Mouse (Mus musculus): Measurements from ENCODE around the gene Bet1l.
A peak's percentile ranks its signal among the peaks of the same experiment; 100 is the strongest.

The Bet1l gene

DNA sequence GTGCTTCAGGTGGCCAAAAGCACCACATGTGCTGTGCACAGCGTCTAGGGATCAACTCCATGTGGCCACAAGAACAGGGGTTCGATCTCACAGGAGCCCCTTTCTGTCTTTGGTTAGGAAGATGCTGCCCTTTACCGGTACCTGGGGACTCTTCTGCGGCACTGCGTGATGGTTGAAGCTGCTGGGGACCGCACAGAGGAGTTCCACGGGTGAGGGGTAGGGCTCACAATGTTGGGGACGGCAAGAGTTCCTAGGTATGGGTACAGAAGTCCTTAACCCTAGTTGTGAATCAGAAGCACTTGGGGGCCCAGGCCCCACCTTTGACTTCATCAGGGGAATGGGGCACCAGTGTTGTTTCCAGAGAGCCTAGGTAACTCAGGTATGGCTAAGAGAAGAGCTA lies 1.4 kb upstream of the Bet1l start:
- no peak for DNase-seq (ENCODE audit: low read depth, low spot score)

DNA sequence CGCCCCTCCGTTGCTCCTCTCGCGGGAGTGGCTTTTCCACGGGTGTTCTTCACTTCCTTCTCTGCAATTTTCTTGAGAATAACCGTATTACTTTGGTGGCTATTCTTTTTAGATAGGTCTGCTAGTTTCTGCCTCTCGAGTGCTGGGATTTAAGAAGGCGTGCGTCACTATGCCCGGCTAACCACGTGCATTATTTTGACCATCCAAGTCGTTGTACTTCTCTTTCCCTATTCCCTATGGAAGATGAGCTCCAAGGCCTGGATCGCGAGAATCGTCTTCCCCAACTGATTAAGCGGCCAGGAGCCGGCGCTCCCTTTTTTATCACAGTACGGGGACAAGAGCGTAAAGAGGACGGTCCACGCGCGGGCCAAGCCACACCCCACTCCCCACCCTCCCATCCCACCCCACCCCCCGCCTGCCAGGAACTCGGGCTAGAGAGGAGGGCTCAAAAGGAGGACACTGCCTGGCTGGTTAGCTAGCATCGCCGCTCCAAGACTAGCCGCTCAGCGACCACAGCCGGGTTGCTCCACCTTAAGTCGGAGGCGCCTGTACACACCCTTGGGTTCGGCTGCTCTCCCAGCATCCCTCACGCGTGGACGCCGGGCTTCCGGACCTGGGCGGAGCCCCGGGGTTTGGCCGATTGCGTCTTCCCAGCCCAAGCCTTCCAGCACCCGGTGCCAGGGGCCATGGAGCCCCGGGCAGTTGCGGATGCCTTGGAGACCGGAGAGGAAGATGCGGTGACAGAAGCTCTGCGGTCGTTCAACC lies 410 bp downstream of the Bet1l start, which contains the start of gene Ric8a:
Gene Ric8a (plus strand): TSS at position 173 of the 765 bp plus-strand sequence.
- DNase-seq (ENCODE audit: low read depth, low spot score), result peak; percentile 79

DNA sequence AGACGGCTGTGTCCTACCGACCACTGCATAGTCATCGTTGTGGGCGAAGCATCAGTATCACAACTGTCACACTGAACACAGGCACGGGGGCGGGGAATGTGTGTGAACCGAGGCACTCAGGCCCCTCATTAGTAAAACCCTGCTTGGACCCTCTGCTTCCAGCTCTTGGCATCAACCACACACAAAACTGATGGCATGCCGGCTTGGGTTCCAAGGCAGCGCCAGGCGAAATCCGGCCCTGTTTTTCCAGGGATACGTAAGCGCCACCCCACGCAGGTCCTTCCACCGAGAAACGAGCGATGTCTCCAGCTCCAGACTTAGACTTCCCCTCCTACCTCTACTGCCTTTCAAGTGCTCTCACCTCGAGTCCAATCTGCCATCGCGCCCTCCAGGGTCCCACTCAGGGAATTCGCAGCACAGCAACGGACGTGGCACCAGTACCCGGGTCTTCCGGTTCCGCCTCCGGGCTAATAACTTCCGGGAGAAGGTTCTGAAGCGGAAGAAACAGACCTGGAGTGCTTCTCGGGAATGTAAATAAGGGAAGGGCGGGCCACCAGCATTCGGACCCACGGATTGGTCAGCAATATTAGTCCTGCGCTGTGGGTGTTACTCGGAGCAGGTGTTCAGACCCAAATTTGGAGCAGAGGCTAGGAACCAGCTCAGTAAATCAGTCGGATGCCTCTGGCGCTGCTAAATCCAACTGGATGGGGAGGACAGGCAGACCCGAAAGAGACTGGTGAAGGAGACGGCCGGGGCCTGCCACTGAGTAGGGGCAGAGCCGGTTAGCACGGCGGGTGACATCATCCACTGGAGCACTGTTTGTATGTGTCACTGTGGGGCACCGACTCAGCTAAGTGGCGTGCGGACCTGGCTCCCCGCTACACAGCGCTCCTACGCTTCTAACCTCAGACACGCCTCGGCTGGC lies 1.3 kb downstream of the Bet1l start, which contains the start of gene Gm45785:
Gene Gm45785 (minus strand): TSS at position 472 of the 925 bp plus-strand sequence.
- peak; percentile 92 for DNase-seq (ENCODE audit: low read depth, low spot score)

DNA sequence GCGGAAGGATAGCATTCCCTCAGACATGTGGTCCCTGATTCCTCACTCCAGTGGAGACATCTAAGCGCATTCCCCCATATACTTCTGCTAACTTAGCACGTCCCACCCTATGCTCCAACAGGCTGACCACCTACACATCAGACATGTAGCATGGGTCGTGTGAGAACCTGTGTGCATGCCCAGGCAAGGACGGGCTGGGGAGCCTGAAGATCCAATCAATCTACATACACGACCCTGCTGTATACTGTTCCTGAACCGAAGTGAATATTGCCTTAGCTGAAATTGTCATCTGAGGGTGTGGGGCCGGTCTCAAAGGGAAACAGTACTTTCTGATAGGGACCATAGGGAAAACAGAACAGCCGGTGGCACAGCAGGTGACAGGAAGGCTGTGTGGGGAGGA lies 2.2 kb downstream of the Bet1l start:
- no peak for DNase-seq (ENCODE audit: low read depth, low spot score)

DNA sequence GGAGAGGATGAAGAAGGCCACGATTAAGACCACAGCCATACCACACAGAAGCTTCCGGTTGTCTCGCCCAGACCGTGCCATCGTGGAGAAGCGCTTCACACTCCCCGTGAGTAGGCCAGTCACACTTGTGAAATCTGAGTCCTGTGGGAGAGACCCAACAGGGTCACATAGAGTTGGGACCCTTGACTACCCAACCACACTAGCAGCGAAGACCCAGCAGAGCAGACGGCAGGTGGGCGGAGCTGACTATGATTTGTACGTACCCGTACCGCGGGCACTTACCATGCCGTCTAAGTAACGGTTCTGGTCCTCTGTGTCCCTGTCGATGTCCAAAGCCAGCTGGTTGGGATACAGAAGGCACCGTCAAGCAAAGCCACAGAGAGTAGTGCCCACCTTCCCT lies 2.9 kb downstream of the Bet1l start:
- DNase-seq (ENCODE audit: low read depth, low spot score), result no peak

DNA sequence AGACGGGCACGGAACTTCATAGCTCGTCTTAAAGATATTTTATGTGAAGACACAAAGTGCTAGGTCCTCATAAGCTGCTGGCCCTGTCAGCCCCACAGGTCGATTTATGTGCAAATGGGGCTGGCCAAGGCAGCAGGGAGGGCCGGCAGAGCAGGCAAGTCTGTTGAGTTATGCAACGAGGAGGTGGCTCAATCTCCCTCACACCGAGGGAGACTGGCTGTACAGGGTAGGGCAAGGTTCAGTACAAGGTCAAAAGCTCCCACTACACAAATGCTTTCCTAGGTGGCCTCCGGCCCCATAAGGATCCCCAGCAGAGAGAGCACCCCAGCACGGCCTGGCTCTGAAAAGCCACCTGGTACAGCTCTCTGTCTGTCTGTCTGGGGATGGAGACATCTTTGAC lies 4.0 kb downstream of the Bet1l start:
- DNase-seq (ENCODE audit: low read depth, low spot score), result no peak

DNA sequence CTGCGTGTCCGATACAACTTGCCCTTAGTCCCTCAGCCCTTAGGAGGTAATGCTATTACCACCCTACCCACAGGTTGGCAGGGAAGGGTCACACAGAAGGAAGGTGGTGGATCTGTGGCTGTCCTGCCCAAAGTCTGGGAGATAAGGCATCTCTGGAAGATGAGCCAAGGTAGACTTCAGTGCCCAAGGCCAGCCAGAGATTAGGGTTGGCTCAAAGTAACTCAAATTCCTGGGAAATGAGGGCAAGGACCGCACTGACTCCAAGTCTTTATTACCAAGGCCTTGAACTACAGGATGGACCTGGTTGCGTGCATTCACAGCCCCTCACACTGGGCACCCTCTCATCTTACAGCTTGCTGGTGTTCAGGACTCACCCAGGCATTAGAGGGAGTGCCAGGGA lies 5.5 kb downstream of the Bet1l start:
- no peak for DNase-seq (ENCODE audit: low read depth, low spot score)

DNA sequence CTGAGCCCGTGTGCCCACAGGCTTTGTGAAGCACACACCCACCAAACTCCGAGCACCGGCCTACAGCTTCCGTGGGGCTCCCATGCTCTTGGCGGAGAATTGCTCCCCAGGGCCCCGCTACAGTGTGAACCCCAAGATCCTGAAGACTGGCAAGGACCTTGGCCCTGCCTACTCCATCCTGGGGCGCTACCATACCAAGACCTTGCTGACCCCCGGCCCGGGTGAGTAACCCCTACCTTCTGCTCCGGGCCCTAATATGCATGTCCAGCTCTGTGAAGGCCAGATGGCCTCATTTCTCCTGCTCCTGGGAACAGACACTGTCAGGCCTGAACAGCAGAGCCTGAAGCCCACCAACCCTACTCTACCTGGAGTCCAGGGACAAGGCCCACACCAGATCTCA lies 8.8 kb downstream of the Bet1l start:
- DNase-seq (ENCODE audit: low read depth, low spot score), result no peak

DNA sequence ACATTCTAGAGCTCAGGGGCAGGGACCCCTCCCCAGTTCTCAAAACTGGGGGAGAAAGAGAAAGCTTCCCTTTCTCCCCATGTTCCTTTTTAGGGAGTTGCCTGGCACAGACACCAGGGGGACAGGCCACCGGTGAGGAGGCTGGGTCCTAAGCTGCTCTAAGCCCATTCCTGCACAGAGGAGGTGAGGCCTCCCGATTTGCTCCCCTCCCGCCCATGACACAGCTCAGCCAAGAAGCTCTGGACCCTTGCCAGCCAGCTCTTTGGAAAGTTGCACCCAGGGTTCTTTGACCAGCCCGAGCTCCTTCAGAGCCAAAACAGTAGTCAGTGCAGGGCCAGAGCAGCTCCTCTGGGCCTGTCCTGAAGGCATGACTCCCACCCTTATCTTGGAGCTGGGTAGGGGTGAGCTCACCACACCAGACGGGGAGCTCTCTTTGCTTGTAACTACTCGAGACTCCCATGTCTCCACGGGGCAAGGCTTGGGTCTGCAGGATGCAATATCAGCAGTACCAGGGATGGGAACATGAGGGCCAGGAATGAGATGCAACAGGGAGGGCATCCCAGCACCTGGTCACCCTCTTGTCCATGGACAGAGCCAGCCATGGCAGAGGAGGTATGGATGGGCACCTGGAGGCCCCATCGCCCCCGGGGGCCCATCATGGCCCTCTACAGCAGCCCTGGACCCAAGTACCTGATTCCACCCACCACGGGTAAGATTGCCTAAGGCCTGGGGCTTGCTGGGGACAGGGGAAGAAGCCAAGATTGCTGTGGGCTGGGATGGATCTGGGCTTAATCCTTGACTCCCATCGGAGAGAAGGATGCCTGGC lies 9.4 kb downstream of the Bet1l start, which contains the start of gene Odf3:
Gene Odf3 (plus strand): TSS at position 51 of the 826 bp plus-strand sequence.
- no peak for DNase-seq (ENCODE audit: low read depth, low spot score)

DNA sequence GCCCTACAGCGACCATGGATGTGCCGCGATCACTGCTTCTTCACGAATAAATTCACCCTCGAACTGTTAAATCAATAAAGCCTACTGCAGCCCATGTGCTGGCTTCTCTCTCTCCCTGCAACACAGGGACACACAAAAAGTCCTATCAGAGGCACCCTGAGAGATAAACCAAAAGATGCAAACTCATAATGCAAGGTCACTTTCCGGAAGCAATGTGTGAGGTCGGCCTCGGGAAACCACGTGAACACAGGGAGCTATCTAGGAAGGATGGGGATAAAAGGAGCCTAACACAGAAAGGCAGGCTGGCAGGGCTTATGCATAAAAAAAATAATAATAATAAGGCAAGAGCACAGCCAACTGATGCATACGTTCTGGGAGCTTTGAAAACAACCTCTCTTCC lies 10.7 kb downstream of the Bet1l start:
- no peak for DNase-seq (ENCODE audit: low read depth, low spot score)

DNA sequence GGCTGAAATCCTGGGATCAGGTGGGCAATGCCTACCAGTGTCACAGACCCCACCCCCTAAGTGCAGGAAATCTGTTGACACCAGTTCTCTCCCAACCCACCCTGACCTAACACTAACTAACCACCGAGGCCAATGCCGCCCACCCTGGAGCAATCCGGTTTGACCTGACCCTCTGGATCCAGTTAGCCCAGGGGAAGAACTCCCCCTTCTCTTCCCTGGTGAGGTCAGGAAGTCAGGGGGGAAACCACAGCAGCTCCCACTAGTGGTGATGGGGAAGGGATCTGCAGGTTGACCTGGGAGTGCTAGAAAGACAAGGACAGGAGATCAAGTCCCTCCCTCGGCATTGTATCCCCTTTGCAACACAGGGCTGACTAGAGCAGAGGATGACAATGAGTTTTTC lies 11.7 kb downstream of the Bet1l start:
- no peak for DNase-seq (ENCODE audit: low read depth, low spot score)

DNA sequence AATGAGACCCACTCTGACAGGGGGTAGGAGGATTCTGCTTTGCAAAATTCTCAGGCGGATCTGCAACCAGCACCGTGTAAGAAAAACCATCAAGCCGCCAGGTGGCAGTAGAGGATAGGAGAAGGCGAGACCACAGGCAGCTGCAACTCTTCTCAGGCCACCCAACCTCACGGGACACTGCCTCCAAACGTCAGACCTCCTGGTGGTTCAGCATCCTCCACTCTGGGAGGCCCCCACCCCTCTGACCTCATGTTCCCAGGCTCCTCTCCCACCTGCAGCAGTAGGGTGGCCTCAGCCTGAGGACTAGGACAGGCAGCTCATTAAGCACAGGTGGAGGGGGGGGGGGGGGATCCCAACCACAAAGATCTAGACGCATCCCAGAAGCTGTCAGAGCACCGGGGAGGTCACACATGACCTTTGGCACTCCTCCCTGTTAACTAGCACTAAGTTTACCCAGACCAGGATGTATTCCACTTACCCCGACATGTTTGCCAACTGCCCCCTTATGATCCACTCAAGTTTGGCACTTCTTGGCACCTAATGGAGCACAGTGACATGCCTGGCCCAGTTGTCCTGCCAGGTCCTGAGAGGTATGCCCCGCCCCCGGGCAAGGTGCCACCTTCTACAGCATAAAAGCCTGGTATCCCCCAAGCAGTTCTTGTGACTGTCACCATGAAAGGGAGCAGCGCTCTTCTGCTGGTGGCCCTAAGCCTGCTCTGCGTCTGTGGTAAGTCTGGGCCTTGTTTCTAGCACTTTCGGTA lies 12.3 kb downstream of the Bet1l start, which contains the start of gene Scgb1c1:
Gene Scgb1c1 (plus strand): TSS at position 643 of the 761 bp plus-strand sequence.
- peak; percentile 91 for DNase-seq (ENCODE audit: low read depth, low spot score)

DNA sequence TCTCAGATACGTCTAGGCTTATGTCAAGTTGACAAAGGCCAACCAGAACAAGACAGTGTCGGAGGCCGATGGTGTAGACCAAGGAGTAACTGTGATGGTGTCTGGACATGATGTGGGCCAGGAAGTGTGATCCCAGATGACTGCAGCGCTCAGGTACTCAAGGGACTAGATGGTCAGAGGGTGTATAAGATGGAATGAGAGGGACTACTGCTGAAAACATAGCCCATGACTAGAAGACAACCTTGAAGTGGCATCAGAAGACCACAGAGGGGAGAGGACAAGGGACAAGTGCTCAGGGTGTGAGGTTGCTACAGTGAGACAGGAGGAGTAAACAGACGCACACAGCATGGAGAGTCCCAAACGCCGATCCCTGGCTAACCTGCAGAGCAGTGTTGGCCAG lies 13.6 kb downstream of the Bet1l start:
- DNase-seq (ENCODE audit: low read depth, low spot score), result no peak

DNA sequence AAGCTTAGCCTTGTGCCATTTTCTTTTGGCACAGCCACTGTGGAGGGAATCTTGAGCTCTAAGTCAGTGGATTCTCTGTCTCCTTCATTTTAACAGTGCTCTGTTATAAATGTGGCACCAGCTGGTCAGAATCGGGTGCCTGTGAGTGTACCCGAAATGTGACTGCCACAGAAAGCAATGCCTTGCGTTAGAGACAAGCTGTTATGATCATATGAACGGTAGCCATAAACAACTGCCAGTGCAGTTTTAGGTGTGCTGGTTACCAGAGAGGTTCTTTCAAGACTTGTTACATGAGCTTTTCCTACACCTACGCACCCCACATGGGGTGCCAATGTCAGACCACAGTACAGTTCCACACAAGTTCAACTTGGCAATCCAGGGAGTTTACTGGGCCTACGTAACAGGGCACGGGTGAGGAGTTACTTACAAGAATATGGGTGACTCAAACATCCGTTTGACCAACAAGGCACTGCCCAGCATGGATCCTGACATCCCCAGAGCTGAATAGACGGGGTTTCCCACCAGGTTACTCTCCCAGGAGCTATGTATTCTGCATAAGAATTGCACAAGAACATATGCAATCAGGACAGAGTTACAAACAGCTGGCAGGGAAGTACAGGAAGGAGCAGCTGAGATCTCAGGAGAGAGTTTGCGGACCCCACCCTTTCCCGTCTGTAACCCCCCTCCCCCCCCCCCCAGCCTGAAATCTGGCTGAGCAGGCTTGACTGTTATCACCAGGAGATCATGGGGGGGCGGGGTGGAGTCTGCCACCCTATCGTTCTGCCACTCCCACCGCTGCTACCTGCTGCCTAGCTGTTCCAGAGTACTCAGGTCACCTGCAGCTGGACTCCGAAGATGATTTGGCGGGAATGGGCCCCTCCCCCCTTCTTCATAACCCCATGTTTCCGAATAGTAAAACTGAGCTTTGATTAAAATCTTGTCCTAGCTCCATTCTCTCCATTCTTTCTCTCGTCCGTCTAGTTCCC lies 16.3 kb downstream of the Bet1l start:
- no peak for DNase-seq (ENCODE audit: low read depth, low spot score)

DNA sequence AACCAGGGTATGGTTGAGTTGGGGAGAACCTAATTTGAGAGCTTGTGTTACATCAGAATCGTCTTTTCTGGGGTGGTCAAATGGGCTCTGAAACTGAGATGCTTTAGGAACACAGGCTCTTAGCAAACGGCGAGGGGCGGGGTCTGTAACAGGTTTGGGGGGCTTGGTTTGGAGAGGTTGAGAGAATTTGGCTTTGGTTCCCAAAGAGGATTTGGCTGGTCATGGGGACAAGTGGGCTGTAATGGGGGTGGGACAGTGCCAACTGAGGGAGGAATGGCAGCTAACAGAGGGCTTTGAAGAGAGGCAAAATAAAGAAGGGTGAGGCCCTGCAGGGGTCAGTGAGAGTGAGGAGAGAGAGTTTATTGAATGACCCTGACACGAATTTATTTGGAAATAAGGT lies 17.8 kb downstream of the Bet1l start:
- DNase-seq (ENCODE audit: low read depth, low spot score), result no peak

DNA sequence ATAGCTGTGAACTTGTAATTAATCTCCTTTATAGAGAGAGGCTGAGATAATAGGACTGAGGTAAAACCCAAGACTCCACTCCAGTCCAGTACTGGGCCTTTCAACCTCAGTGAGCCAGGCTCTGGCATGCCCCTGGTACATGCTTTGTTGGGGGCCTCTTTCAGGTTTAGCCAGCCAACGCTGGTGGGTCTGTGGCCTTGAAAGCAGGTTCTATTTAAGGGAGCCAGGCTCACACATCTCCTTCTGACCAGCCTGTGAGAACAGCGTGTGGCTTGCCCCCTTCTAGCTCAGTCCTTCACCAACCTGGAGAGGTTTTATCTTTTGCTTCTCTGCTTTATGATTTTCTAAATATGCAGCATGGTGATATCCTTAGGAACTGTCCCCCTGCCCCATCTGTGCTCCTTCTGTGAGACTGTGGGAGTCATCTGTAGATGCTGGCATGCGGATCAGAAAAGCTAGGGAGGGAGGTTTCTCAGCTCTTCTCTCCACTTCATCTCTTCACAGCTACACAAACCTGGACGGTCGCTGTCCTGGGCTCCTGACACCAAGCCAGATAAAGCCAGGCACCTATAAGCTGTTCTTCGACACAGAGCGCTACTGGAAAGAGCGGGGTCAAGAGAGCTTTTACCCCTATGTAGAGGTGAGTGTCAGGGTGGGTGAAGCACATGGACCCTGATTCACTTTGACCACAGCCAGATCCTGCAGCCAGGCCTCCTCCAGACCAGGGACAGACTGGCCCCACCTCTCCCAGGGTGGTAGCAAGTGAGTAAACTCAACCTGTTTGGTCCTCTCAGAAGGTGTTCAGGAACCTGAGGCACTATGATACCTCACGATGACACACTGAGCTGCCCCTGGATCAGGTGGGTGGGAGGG lies 20.9 kb downstream of the Bet1l start:
- no peak for DNase-seq (ENCODE audit: low read depth, low spot score)

DNA sequence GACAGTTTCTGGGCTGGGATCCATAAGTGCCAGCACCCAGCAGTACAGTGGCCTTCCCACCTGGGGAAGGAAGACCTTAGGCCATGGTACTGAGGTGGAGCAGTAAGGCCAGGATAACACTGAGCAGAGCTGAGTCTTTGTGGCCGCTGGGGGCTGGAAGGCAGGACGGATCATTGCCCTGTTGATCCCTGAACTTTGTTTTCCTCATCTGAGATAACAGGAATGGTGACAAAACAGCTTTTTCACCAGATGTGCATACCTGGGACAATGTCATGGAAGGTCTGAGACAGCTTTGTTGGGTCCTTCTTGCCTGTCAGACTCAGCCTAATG lies 21.7 kb downstream of the Bet1l start:
- DNase-seq (ENCODE audit: low read depth, low spot score), result no peak

DNA sequence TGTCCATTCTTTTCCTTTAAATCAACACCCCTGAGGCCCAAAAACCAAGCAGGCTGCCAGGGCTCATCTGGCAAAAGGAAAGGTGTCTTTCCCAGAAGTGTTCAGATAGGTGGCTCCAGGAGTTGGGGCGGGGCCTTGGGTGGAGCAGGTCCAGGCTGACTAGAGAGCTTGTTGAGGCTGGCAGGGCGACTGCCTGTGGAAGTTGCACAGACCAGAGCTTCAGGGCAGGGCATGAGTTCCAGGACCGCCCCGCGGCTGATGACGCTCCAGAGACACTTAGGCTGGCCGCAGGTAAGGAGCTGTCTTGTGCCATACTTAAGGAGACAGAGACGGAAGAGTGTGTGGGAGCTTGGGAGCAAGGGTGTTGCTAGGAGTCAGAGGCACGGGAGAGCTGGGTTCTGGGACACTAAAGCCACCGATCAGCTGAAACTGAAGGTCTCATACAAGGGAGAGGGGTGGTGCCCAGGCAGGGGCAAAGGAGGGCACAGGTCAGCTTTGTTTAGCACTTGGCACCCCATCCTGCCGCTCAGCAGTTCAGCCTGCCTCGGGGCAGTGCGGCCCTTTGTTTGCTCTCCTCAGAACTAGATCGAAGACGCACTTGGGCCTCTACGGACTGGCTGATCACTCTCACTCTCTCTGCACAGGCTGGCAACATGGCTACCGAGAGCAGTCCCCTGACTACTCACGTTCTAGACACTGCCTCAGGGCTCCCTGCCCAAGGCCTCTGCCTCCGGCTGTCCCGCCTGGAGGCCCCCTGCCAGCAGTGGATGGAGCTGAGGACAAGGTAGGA lies 22.2 kb downstream of the Bet1l start, which contains the start of gene Urah:
Gene Urah (plus strand): TSS at position 51 of the 790 bp plus-strand sequence.
- no peak for DNase-seq (ENCODE audit: low read depth, low spot score)
